Mouse (Mus musculus) cerebellum, postnatal 10 days (tissue): ENCODE data around the gene Adgrf1.

Experiments used
- DNase-seq, 2 experiments: peaks; one replicate each; pipeline ENCODE4 v3.0.0; 2021; ENCODE audit warnings: mixed read lengths in 2 of 2

Adgrf1 gene

GRCm38 (mm10) chr17:43270161-43270560, at the start of gene Adgrf1:
TSS of gene Adgrf1 (plus strand) at chr17:43270329.
- DNase-seq, result no peak

- no peak for DNase-seq
Measured at GRCm38 (mm10) chr17:43226101-43226500, 44.0 kb upstream of the Adgrf1 start.

- peak; percentile 92 to 93 for DNase-seq
Measured at GRCm38 (mm10) chr17:43229621-43230513, 40.3 kb upstream of the Adgrf1 start.

- DNase-seq, result no peak
Measured at GRCm38 (mm10) chr17:43230821-43231220, 39.3 kb upstream of the Adgrf1 start.

GRCm38 (mm10) chr17:43232769-43233168, 37.4 kb upstream of the Adgrf1 start:
- no peak for DNase-seq

GRCm38 (mm10) chr17:43236656-43237250, 33.4 kb upstream of the Adgrf1 start:
- no peak for DNase-seq

GRCm38 (mm10) chr17:43239035-43239434, 31.1 kb upstream of the Adgrf1 start:
- no peak for DNase-seq

GRCm38 (mm10) chr17:43241134-43241533, 29.0 kb upstream of the Adgrf1 start:
- peak; percentile 86 to 91 for DNase-seq

- no peak for DNase-seq
Measured at GRCm38 (mm10) chr17:43242609-43243008, 27.5 kb upstream of the Adgrf1 start.

- no peak for DNase-seq
Measured at GRCm38 (mm10) chr17:43245364-43245763, 24.8 kb upstream of the Adgrf1 start.

GRCm38 (mm10) chr17:43247245-43247644, 22.9 kb upstream of the Adgrf1 start:
- DNase-seq, result no peak

- DNase-seq, result no peak
Measured at GRCm38 (mm10) chr17:43249645-43250044, 20.5 kb upstream of the Adgrf1 start.

- DNase-seq, result peak in 1 of 2 experiments; percentile 34
Measured at GRCm38 (mm10) chr17:43251249-43252125, 18.6 kb upstream of the Adgrf1 start.

- DNase-seq, result no peak
Measured at GRCm38 (mm10) chr17:43252846-43253245, 17.3 kb upstream of the Adgrf1 start.

- no peak for DNase-seq
Measured at GRCm38 (mm10) chr17:43254261-43254660, 15.9 kb upstream of the Adgrf1 start.

GRCm38 (mm10) chr17:43256536-43257135, 13.5 kb upstream of the Adgrf1 start:
- no peak for DNase-seq

GRCm38 (mm10) chr17:43257699-43258098, 12.4 kb upstream of the Adgrf1 start:
- peak; percentile 95 to 96 for DNase-seq

GRCm38 (mm10) chr17:43261937-43262336, 8.2 kb upstream of the Adgrf1 start:
- no peak for DNase-seq

- DNase-seq, result no peak
Measured at GRCm38 (mm10) chr17:43264739-43265138, 5.4 kb upstream of the Adgrf1 start.

GRCm38 (mm10) chr17:43265178-43265837, 4.8 kb upstream of the Adgrf1 start:
- peak; percentile 88 to 92 for DNase-seq

GRCm38 (mm10) chr17:43265944-43266343, 4.2 kb upstream of the Adgrf1 start:
- no peak for DNase-seq

- no peak for DNase-seq
Measured at GRCm38 (mm10) chr17:43266636-43267035, 3.5 kb upstream of the Adgrf1 start.
